Mouse (Mus musculus): ENCODE results near the gene Fgfr2. TPM values are rescaled to one million over a fixed set of nuclear protein-coding genes. Genes with fewer than 3 reads are reported as not detected.

Fgfr2 gene
- total RNA-seq, 2 experiments from 2014 or later: 1.5 to 1.7 TPM

DNA sequence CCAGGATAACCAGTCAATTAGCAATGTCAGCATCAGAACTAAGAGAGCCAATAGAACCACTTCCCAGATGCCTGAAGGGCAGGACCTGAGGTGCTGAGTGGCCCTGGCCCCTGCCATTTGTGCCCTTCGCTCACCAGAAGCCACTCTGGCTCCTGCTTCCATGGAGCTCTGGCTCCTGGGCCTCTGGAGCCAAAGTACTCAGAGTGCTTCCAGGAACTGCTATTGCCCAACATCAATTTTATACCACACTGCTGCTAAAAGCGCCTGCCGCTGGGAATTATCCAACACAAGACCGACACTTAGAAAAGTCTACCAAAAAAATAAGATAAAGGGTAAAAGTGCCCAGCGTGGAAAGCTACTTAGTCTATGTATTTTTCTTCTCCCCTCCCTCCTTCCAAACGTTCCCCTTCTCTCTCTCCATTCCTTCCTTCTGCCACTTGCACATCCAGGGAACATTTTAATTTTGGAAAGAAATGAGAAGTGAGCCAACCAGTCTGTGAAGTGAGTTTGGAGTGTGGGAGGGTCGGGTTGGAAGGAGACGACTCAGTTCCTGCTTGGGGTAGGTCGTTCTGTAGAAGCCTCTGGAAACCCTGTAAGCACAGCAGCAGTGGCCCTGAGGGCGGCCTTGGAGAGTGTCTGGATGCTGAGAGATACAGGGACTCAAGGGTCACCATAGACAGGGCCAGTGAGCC lies 1216.5 kb downstream of the Fgfr2 start:
- no peak for DNase-seq

DNA sequence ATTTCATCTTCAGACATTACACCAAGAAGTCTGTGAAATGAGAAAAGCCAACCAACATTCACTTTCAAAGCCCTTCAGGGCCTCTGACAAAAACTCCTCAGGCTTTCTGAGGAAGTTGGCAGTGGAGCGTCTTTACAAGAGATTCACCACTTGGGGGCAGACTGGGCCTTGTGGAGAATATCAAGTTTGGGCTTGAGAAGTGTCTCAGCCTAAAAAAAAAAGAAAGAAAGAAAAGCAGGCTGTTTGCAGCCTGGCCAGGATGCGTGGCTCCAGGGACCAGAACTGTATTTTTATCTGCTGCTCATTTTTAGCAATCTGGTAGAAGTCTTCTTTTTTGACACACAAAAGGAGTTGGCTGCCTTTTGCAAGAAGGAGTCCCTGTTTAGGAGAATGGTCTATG lies 1223.8 kb downstream of the Fgfr2 start:
- DNase-seq: peak; percentile 39 to 44
- intact Hi-C loops (cut with DNase I): loop anchor here (1.0 to 5.0 kb wide), 4 partner anchors 314 to 738 kb away; no protein-coding TSS in a partner anchor

More for the DNA sequence above, 1216.5 kb downstream of the Fgfr2 start:
- intact Hi-C loops (cut with DNase I): loop anchor here (10.0 kb wide), 1 partner anchor 488 kb away; no protein-coding TSS in a partner anchor

DNA sequence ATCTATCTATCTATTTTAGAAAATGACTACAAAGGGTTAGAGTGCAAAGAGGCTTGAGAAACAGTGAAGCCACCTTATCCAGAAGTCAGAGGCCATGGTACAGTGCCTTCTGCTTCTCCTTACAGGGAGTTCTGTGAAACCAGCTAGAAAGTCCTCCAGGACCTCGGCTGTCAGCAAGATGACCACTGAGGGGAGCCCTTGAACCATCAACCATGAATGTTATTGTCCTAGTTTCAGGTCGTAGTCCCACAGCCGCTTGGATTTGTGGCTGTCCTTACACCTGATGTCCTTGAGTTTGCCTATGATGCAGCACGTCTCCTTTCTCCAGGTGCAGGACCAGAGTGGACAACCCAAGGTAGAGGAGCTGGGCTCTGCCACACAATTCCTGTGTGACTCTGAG lies 1225.9 kb downstream of the Fgfr2 start:
- DNase-seq: peak in 1 of 2 experiments; percentile 11
- intact Hi-C loops (cut with DNase I): loop anchor here (5.0 kb wide), 2 partner anchors 580 to 740 kb away; no protein-coding TSS in a partner anchor

DNA sequence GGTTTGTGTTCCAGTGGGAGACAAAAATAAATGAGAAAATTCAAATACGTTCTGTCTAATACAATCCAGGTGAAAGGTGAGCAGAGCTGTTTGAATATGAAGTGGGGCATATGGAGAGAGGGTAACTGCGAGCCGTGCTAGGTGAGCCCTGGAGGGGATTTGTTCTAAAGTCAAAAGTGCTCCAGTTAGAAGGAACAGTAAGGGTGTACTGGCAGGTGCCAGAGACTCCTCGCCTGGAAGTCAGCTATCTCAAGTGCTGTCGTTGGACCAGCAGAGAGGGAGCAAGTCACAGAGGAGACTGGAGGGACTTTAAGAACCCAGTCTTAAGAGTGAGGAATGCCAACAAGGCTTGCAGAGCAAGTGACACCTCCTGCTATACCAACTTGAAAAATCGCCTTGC lies 1240.3 kb downstream of the Fgfr2 start:
- no peak for DNase-seq
- intact Hi-C loops (cut with DNase I): loop anchor here (1.0 to 5.0 kb wide), 3 partner anchors 343 to 511 kb away; partner anchors contain the start of gene Pstk

DNA sequence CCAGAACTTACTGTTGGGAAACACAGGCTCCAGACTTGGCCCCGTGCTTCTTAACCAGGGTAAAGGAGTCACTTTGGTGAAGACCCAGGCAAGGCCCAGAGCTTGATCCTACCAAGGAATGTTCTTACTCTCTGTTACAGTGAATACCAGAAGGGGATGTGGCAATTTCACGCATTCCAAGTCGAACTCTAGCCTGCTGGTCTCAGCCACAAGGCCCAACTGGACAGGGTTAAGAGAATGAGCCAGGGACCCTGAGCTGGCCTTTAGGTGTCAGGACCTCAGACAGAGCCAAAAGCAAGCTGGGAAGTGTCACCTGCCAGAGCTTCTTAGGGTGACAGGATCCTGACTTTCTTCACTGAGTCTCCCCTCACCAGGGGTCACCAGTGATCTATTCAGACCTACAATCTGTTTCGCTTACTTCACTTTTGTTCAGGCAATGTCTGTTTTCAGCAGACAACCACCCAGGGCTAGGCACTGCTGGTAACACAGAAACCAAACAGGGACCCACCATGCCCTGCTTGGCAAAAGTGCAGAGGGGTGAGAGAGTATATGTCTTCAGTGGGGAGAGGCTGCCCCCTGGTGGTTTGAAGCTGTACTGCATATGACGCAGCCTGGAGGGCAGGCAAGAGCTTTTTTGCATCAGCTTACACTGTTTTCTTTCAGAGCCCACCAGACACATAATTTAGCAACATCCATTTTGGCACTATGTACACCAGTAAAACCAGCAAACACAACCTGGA lies 1241.1 kb downstream of the Fgfr2 start:
- intact Hi-C loops (cut with DNase I): loop anchor here (1.0 to 5.0 kb wide), 3 partner anchors 342 to 510 kb away; partner anchors contain the start of gene Pstk
- DNase-seq: peak; percentile 65 to 81

DNA sequence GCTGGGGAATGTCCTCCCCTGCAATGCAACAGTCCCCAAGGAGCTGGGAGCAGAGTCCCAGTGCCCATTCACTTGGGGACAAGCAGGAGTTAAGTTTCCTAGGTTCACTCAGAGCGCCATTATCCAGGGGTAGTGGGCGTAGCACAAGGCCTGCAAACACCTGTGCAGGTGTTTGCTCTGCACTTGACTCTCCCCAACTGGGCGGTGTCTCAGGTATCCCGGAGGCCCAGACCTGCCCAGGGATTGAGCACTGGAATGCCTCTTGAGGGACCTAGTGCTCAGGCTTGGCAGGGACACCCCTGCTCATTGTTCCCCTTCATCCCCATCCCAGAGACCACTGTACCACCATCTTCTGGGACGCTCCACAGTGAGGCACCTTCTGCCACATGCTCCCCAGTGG lies 1243.0 kb downstream of the Fgfr2 start:
- intact Hi-C loops (cut with DNase I): loop anchor here (5.0 kb wide), 1 partner anchor 508 kb away; the partner anchor contains the start of gene Pstk
- no peak for DNase-seq

DNA sequence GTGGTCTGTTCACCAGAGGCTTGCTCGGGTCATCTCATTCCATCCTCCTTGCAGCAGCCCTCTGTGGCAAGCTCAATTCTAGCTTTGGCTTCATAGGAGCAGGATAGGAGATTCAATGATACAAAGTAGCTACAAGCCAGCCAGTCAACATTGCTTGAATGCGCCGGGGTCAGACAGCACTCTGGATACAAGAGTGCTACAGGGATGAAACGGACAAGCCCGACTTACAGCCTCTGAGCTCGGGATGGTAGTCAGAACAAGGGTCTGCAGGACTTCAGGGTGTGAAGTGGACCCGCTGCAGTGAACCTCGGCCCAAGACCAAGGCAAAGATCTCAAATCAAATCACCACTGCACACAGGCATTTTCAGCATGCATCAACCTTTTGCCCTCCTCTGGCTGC lies 1244.3 kb downstream of the Fgfr2 start:
- no peak for DNase-seq
- intact Hi-C loops (cut with DNase I): no loop called here

DNA sequence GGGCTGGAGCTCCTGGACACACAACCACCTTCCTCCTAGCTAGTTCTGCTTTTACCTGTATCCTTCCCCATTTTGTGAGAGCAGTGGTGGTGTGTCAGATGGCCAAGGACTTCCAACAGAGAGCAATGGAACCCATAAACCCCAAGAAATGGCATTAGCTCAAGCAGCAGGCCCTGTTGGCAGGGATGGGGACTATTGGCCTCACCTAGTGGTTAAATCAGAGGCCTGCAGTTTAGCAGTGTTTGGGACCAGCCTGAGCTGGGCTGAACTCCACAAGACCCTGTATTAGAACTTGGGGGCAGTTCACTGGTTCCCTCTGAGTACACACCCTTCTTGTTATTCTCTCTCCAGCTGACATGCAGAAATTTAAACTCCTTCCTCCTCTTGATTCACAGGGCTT lies 1262.0 kb downstream of the Fgfr2 start:
- no peak for DNase-seq
- intact Hi-C loops (cut with DNase I): no loop called here

DNA sequence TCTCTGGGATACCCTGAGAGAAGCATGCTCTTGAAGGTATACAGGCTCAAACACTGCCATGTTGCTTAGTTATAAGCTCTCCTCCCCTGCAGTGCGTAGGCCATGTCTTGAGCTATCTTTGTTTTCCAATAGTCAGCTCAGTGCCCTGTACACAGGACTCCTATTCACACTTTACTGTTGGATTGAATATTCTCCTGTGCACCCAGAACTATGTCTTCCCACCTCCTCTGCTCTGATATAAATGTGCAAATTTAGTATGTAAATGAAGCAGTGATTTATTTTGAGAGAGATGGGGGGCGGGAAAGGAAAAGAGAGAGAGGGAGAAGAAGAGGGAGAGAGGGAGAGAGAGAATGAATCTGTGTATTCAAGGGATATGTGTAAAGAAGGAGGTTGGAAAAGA lies 1267.5 kb downstream of the Fgfr2 start:
- intact Hi-C loops (cut with DNase I): no loop called here
- no peak for DNase-seq

DNA sequence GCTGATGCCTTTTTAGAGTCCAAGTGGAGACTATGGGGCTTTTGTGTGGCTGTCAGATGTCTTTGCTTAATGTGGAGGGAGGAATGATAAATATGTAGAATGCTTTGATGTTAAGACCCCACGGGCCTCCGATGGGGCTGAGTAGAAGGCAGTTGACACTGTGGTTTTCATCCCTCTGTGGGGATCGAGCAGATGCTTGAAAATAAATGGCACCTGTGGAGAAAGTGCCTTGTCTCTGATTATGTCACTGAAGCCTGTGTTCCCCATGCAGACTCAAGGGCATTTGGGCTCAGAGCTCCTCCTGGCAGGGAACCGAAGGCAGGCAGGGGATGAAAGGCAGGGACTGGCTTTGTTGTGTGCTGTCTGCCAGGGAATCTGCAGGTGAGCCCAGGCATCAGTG lies 1272.6 kb downstream of the Fgfr2 start:
- intact Hi-C loops (cut with DNase I): no loop called here
- no peak for DNase-seq

DNA sequence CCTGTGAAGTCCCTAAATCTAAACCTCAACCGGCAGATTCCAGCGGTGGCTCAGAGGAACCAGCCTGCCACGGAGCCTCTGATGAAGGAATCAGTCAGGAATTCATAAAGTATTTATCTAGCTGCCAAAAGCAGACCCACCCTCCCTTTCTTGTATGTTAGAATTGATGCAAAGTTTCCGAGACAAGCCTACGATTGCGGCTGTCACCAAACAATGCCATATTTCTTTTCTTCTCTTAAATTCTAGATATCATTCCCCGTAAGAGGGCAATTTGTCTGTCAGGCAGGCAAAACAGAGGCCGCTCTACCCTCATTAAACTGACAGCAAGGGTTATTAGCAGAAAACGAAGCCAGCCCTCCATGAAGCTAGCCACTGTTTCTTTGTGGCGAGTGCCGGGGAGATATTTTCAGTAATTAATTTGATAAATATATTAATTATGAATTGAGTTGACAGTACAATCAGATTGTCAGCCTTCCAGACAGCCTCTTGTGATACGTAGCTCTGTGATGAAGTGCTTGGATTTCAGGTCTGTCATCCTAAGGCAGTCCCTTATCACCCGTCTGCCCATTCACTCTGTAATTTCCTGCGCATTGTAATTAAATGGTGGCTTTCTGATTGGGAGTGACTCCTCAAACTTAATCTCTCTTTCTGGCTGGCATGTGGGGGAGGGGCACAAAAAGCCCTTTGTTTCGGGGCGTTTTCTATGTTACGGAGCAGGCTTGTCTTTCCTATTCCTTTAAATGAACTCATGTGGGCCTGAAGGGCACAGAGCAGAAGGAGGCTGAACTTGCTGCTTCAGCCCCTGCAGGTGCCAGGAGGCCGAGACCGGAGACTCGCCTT lies 1276.9 kb downstream of the Fgfr2 start:
- intact Hi-C loops (cut with DNase I): no loop called here
- no peak for DNase-seq

DNA sequence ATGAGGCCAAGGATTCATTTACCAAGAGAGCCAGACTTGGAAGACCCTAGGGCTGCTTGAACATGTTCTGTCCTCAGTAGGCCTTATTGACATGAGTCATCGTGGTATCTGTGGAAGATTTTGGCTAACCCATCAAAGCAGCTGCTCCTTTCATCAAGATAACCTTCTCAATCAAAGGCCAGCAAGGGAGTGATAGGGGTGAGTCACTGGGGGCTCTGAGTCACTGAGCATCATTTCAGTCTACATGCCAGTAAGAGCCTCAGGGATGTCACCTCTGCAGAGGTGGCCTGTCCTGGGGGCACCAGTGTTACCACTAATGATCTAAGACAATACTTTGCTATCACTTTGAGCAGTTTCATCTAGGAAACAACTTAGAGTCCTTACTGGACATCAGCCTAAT lies 1292.9 kb downstream of the Fgfr2 start:
- intact Hi-C loops (cut with DNase I): no loop called here
- no peak for DNase-seq

DNA sequence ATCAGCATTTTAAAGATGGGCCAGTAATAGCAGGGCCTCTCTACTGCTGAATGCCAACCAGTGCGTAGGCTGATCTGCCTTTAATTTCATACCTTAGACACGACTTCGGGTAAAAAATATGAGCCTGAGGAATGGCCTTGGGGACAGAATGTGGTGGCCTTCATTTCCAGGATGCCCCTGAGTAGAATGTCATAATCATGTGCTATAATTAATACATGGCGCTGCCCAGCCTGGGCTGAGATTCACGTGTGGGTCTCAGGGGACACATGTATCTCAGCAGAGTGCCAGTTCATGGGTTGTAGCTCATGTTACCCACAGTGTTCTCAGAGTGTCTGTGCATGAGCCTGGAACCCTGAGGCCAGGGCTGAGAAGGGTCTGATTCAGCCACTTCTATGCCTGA lies 1296.3 kb downstream of the Fgfr2 start:
- intact Hi-C loops (cut with DNase I): no loop called here
- DNase-seq: no peak

DNA sequence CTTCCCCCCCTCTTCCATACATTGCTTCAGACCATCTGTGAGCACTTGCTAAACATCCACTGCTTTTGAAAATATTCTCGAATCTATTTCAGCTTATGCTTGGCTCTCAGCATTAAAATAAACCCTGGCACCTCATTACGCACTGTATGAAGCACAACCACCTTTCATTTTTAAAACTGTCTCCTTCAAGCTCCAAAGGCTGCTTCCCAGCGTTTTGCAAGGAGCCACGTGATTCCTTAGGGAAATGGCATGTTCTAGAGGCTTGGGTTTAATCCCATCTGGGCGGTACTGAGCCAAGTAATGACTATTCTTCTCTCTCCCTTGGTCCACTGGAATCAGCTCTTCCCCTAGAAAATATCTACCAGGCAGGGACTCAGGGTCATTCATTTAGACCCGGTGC lies 1305.2 kb downstream of the Fgfr2 start:
- intact Hi-C loops (cut with DNase I): no loop called here

DNA sequence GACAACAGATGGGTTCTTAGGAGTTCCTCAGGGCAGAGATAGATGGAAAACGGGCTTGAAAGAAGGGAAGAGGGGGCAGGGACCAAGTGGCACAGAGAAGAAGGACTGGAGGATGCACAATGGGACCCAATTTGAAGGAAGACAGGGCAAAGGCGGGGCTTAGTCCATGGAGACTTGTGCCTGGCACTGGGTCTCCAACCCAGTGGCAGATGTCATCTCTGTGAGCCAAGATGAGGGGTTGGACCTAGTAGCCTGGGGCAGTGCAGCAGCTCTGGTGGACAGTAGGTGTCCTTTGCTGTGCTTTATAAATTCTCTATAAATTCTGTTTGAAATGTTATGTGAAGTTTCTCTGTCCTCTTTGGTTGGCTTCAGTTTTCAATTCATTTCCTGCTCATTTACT lies 1306.5 kb downstream of the Fgfr2 start:
- DNase-seq: no peak
- intact Hi-C loops (cut with DNase I): no loop called here

More for the DNA sequence above, 1305.2 kb downstream of the Fgfr2 start:
- no peak for DNase-seq

DNA sequence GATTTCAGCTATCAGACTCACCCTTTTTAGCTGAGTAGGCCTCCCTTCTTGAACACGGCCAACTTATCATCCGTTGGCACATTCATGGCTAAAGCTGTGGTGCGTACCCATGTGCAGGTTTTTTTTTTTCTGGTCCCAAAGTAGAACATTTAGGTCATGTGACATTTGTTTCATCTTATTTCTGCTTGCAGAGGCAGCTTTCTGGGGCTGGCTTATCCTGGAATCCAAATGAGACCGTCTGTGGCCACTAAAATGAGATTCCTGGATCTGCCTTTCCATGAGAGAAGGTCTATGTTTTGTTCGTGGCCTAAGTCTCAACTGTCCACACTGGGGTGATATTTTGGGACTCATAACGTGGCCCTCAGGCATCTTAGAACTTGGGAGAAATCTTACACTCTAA lies 1311.0 kb downstream of the Fgfr2 start:
- no peak for DNase-seq
- intact Hi-C loops (cut with DNase I): no loop called here

DNA sequence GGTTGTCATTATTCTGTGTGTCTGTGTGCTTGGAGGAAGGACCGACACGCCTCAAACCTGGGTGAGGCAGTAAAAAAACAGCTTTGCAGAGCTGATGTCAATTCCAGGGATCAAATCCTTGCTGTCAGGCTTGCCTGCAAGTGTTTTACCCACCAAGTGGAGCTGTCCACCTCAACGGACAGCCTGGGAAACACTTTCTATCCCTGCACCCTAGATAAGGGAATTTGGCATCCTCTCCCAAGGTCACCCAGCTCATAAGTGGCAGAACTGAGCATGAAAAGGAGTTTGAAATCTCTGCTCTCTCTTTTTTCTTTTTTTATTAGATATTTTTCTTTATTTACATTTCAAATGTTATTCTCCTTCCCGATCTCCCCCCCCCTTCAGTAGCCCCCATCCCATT lies 1312.2 kb downstream of the Fgfr2 start:
- intact Hi-C loops (cut with DNase I): no loop called here
- DNase-seq: no peak

DNA sequence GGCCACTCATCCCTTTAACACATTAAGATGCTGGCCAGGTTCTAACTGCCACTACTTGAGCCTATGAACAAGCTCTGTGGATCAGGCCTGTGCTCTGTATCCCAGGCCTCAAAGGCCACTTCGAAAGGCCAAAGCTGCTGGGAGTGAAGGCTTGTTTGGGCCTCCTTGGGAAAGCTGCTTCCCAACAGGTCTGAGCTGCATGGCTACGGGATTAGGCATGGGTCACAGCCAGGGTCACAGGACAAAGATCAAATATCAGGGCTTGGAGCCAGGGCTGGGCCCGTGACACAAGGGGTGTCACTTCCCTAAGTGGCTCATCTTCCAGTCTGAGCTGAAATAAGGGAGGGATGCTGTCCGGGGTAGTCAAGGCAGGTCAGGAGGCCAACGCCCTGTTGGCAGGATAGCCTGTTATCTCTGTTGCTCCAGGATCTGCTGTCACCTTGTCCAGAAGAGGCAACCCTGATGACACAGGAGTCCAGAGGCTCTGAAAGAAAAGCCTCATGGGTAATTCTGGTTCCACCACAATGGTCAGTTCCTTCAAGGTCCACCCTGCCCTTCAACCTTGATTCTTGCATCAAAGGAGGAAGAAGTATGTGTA lies 1313.5 kb downstream of the Fgfr2 start:
- intact Hi-C loops (cut with DNase I): no loop called here
- DNase-seq: no peak

DNA sequence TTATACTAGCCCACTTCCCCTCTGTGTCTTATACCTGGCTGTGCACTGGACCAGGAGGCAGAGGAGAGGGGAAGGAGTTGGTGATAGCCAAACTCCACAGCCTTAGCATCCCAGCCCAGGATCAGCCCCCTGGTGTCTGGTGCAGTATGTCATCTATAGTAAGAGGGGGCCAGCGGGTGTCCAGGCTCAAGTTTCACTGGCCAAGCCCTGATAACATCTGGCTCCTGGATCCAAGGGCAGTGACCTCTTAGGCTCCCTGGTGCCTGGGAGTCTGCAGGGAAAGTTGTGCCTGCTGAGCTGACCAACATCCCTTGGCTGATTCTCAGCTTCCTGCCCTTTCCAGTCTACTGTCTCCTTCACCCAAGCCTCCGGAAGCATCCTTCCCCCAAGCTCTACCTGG lies 1315.9 kb downstream of the Fgfr2 start:
- DNase-seq: no peak
- intact Hi-C loops (cut with DNase I): no loop called here

DNA sequence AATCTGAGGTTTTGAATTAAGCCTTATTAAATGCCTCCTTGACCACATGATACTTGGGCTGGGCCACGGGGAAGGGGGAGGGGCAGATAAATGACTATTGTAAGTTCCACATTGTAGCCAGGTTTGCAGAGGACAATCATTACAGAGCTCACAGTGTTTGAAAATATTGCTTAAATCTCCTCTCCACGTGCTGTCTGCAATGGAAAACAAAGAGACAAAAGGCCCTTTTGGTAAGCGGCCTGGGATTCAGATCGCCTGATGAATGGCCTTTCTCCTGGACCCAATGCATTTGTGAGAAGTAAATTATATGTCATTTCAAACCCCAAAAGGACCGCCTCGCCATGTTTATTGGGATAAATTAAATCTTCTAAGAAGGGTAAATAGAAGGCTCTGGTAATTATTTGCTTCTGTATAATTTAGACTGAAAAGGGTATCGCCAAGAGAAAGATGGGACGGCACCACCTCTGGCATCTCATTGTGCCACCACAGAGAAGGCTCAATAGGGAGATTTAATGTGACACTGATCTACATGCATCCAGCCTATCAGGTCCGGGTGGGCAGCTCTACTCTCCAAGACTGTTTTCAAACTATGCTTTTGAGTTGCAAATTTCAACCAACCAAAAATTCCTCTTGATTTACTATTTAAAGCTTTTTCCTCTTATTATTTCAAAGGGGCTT lies 1317.5 kb downstream of the Fgfr2 start:
- DNase-seq: no peak
- intact Hi-C loops (cut with DNase I): no loop called here
